Mouse (Mus musculus): Measurements from ENCODE around the gene Elmod2. TPM values are rescaled to one million over a fixed set of nuclear protein-coding genes. Genes with fewer than 3 reads are reported as not detected.

Gene Elmod2
- total and polyA plus RNA-seq, 3 experiments: 4.8 to 138 (median 4.8) TPM

GRCm38 (mm10) chr8:83322374-83322773 is 9.9 kb downstream of the Elmod2 start:
- Histone ChIP-seq H3K79me2 (ENCODE audit: control insufficient read depth, insufficient read depth, low read length, poor library complexity) (no peaks in the 10 kb centered on the region), H3K36me3 (ENCODE audit: control insufficient read depth in 1 of 2, insufficient read depth in 2 of 2, low read length in 2 of 2) (no peaks in the 10 kb centered on the region), H3K9ac (ENCODE audit: control insufficient read depth, low read depth, low read length, poor library complexity, severe bottlenecking) (no peak overlapping the region), H3K4me1 (ENCODE audit: control insufficient read depth in 1 of 2, insufficient read depth in 2 of 2, low read length in 2 of 2) (no peaks in the 10 kb centered on the region), H3K27ac (ENCODE audit: control insufficient read depth, low read depth, low read length) (no peak overlapping the region), H3K27me3 (ENCODE audit: control insufficient read depth in 1 of 2, insufficient read depth in 2 of 2, low read length in 2 of 2) (no peaks in the 10 kb centered on the region), H3K9me3 (replicated peaks; ENCODE audit: insufficient read depth, low read length) (no peaks in the 10 kb centered on the region), H3K4me3 (ENCODE audit: control insufficient read depth in 1 of 2, insufficient read depth in 1 of 2, low read depth in 2 of 2, low read length in 2 of 2) (no peak overlapping the region)
- TF ChIP-seq MYC (IDR thresholded peaks at IDR 0.05; ENCODE audit: low read depth, low read length) (no peak), ZC3H11A (IDR thresholded peaks at IDR 0.05; ENCODE audit: low read depth, low read length) (no peak), NRF1 (IDR thresholded peaks at IDR 0.05; ENCODE audit: insufficient read depth, low read depth, low read length, poor library complexity, severe bottlenecking) (no peak), MYB (IDR thresholded peaks at IDR 0.05; ENCODE audit: low read depth, low read length) (no peak), ETS1 (IDR thresholded peaks at IDR 0.05; ENCODE audit: low read depth, low read length) (no peak), MAZ (IDR thresholded peaks at IDR 0.05; ENCODE audit: low read depth, low read length) (no peak), UBTF (IDR thresholded peaks at IDR 0.05; ENCODE audit: borderline replicate concordance, insufficient read depth, low read depth, low read length) (no peak), CTCF (IDR thresholded peaks at IDR 0.05 in 2 of 3, conservative IDR thresholded peaks at IDR 0.05 in 1 of 3; ENCODE audit: control insufficient read depth in 1 of 3, insufficient read depth in 1 of 3, low read depth in 2 of 3, low read length in 3 of 3, poor library complexity in 1 of 3, severe bottlenecking in 1 of 3) (no peak), HCFC1 (IDR thresholded peaks at IDR 0.05; ENCODE audit: low read depth, low read length) (no peak), E2F4 (IDR thresholded peaks at IDR 0.05; ENCODE audit: borderline replicate concordance, low read depth, low read length) (no peak), ZMIZ1 (IDR thresholded peaks at IDR 0.05; ENCODE audit: low read depth, low read length) (no peak), JUND (IDR thresholded peaks at IDR 0.05; ENCODE audit: low read depth, low read length) (no peak), ZNF384 (IDR thresholded peaks at IDR 0.05; ENCODE audit: low read depth, low read length) (no peak)
- DNase-seq (ENCODE audit: low read depth, low spot score): no peak

- Histone ChIP-seq H3K36me3 (ENCODE audit: control insufficient read depth in 1 of 2, insufficient read depth in 2 of 2, low read length in 2 of 2) (peaks cover 0 to 3% of the 10 kb centered on the region in 2 experiments; a peak in 1 of 4 replicates), H3K27me3 (ENCODE audit: control insufficient read depth in 1 of 2, insufficient read depth in 2 of 2, low read length in 2 of 2) (no peaks in the 10 kb centered on the region), H3K4me1 (ENCODE audit: control insufficient read depth in 1 of 2, insufficient read depth in 2 of 2, low read length in 2 of 2) (no peaks in the 10 kb centered on the region), H3K4me3 (ENCODE audit: control insufficient read depth in 1 of 2, insufficient read depth in 1 of 2, low read depth in 2 of 2, low read length in 2 of 2) (no peak overlapping the region), H3K27ac (ENCODE audit: control insufficient read depth, low read depth, low read length) (no peak overlapping the region), H3K79me2 (ENCODE audit: control insufficient read depth, insufficient read depth, low read length, poor library complexity) (no peaks in the 10 kb centered on the region), H3K9ac (ENCODE audit: control insufficient read depth, low read depth, low read length, poor library complexity, severe bottlenecking) (no peak overlapping the region), H3K9me3 (replicated peaks; ENCODE audit: insufficient read depth, low read length) (no peaks in the 10 kb centered on the region)
- DNase-seq (ENCODE audit: low read depth, low spot score): no peak
- TF ChIP-seq RCOR1 (IDR thresholded peaks at IDR 0.05; ENCODE audit: low read depth, low read length) (no peak), EP300 (IDR thresholded peaks at IDR 0.05; ENCODE audit: low read depth in 1 of 2, low read length in 2 of 2) (no peak), HCFC1 (IDR thresholded peaks at IDR 0.05; ENCODE audit: low read depth, low read length) (no peak), MEF2A (IDR thresholded peaks at IDR 0.05; ENCODE audit: extremely low read depth, insufficient replicate concordance, low read depth, low read length, poor library complexity, severe bottlenecking) (no peak), E2F4 (IDR thresholded peaks at IDR 0.05; ENCODE audit: borderline replicate concordance, low read depth, low read length) (no peak), GATA1 (IDR thresholded peaks at IDR 0.05; ENCODE audit: low read depth, low read length) (no peak), POLR2A (IDR thresholded peaks at IDR 0.05; ENCODE audit: control insufficient read depth in 1 of 2, insufficient read depth in 1 of 2, low read depth in 1 of 2, low read length in 2 of 2, poor library complexity in 1 of 2) (no peak), TAL1 (IDR thresholded peaks at IDR 0.05; ENCODE audit: low read length) (no peak), JUND (IDR thresholded peaks at IDR 0.05; ENCODE audit: low read depth, low read length) (no peak), NELFE (IDR thresholded peaks at IDR 0.05; ENCODE audit: low read depth, low read length) (no peak), UBTF (IDR thresholded peaks at IDR 0.05; ENCODE audit: borderline replicate concordance, insufficient read depth, low read depth, low read length) (no peak), BHLHE40 (IDR thresholded peaks at IDR 0.05; ENCODE audit: borderline replicate concordance, low read depth, low read length) (no peak), TBP (IDR thresholded peaks at IDR 0.05; ENCODE audit: low read depth, low read length) (no peak), ZC3H11A (IDR thresholded peaks at IDR 0.05; ENCODE audit: low read depth, low read length) (no peak)
Measured at GRCm38 (mm10) chr8:83320543-83320942, 11.7 kb downstream of the Elmod2 start.

Measured in MEL (cell line).